Mouse (Mus musculus): ENCODE measurements around the gene Selenoh. TPM values are rescaled to one million over a fixed set of nuclear protein-coding genes. Genes with fewer than 3 reads are reported as not detected.

Selenoh gene
- polyA plus RNA-seq, 3 experiments from 2014 or later, result 113 to 247 (median 134) TPM

- no peak for ATAC-seq
These were observed 44.1 kb downstream of the Selenoh start for GRCm38 (mm10) chr2:84626366-84626975.

- ATAC-seq, result no peak
These were observed 46.4 kb downstream of the Selenoh start for GRCm38 (mm10) chr2:84624201-84624600.

GRCm38 (mm10) chr2:84623428-84624119 lies 47.0 kb downstream of the Selenoh start:
- no peak for ATAC-seq

- ATAC-seq, result no peak
These were observed 47.9 kb downstream of the Selenoh start for GRCm38 (mm10) chr2:84622668-84623067.

GRCm38 (mm10) chr2:84619646-84620340 lies 50.8 kb downstream of the Selenoh start:
- no peak for ATAC-seq

Other genes with a start within 250 kb of the Selenoh start
- gene Calcrl, start 245.4 kb downstream of the Selenoh start, polyA plus RNA-seq (2017; shearing (Covaris generic)), result 10 to 100 TPM; 28.9 to 33.5 (median 29.7) TPM
- 1 to 10 TPM; 1.6 to 4.9 (median 4.2) TPM for gene Tfpi, start 194.0 kb downstream of the Selenoh start, polyA plus RNA-seq (2017; shearing (Covaris generic))
- under 1 TPM; 0.35 to 0.97 (median 0.62) TPM for gene Ctnnd1, start 20.0 kb downstream of the Selenoh start, polyA plus RNA-seq (2017; shearing (Covaris generic))
- gene Btbd18, start 11.7 kb downstream of the Selenoh start, polyA plus RNA-seq (2017; shearing (Covaris generic)), result under 1 TPM; 0.43 to 0.73 (median 0.64) TPM
- not detected for gene Gm28635, start 7.3 kb upstream of the Selenoh start, polyA plus RNA-seq (2017; shearing (Covaris generic))
- 10 to 100 TPM; 16.8 to 20.5 (median 18.9) TPM for gene Med19, start 7.6 kb upstream of the Selenoh start, polyA plus RNA-seq (2017; shearing (Covaris generic))
- gene Tmx2, start 8.4 kb upstream of the Selenoh start, polyA plus RNA-seq (2017; shearing (Covaris generic)), result 100 to 1,000 TPM in 2 of 3 experiments, 10 to 100 TPM in 1; 92.6 to 148 (median 130) TPM
- gene Zdhhc5, start 44.4 kb upstream of the Selenoh start, polyA plus RNA-seq (2017; shearing (Covaris generic)), result 10 to 100 TPM; 12.9 to 14.1 (median 13.3) TPM
- 10 to 100 TPM; 41.2 to 48.0 (median 44.5) TPM for gene Clp1, start 56.6 kb upstream of the Selenoh start, polyA plus RNA-seq (2017; shearing (Covaris generic))
- gene Ypel4, start 63.3 kb upstream of the Selenoh start, polyA plus RNA-seq (2017; shearing (Covaris generic)), result 1 to 10 TPM; 1.2 to 3.2 (median 2.2) TPM
- gene Gm19426, start 72.9 kb upstream of the Selenoh start, polyA plus RNA-seq (2017; shearing (Covaris generic)), result not detected
- gene Serping1, start 104.7 kb upstream of the Selenoh start, polyA plus RNA-seq (2017; shearing (Covaris generic)), result under 1 TPM in 1 of 3 experiments, not detected in 2; 0.20 TPM
- 10 to 100 TPM; 92.1 to 96.3 (median 93.4) TPM for gene Ube2l6, start 128.1 kb upstream of the Selenoh start, polyA plus RNA-seq (2017; shearing (Covaris generic))
- gene Smtnl1, start 151.9 kb upstream of the Selenoh start, polyA plus RNA-seq (2017; shearing (Covaris generic)), result not detected
- gene Timm10, start 156.2 kb upstream of the Selenoh start, polyA plus RNA-seq (2017; shearing (Covaris generic)), result 10 to 100 TPM; 25.4 to 39.8 (median 38.8) TPM
- 1 to 10 TPM; 1.9 to 9.1 (median 5.9) TPM for gene Slc43a1, start 168.1 kb upstream of the Selenoh start, polyA plus RNA-seq (2017; shearing (Covaris generic))
- gene Rtn4rl2, start 215.9 kb upstream of the Selenoh start, polyA plus RNA-seq (2017; shearing (Covaris generic)), result not detected

All from inflammation-experienced regulatory T-cells, adult 6 months (primary cell).